Mouse (Mus musculus) G1E (cell line): Measurements from ENCODE around the gene Zbtb44. TPM values are rescaled to one million over a fixed set of nuclear protein-coding genes. Genes with fewer than 3 reads are reported as not detected.

ENCODE experiments used
- ATAC-seq: 2 replicates; pipeline ENCODE4 v1.8.0; 2016; ENCODE audit warnings: mild to moderate bottlenecking; ENCODE audit not compliant: insufficient number of reproducible peaks, poor library complexity, low FRiP score, severe bottlenecking; ENCODE audit errors: extremely low read depth
- DNase-seq: peaks from one replicate; pipeline ENCODE4 v3.0.0; 2012; ENCODE audit warnings: low spot score
- H3K27me3 ChIP-seq: 2 replicates; pipeline ENCODE4 v1.6.1; 2012; ENCODE audit warnings: mild to moderate bottlenecking, low read length, inconsistent platforms; ENCODE audit not compliant: insufficient read depth
- H3K36me3 ChIP-seq: replicated peaks from 2 replicates; pipeline ENCODE3; 2012; ENCODE audit warnings: mild to moderate bottlenecking, inconsistent platforms
- H3K4me1 ChIP-seq: 2 replicates; pipeline ENCODE4 v1.6.1; 2012; ENCODE audit warnings: low read depth, low read length, inconsistent platforms, mixed read lengths; ENCODE audit not compliant: insufficient read depth
- H3K4me3 ChIP-seq: 2 replicates; pipeline ENCODE4 v1.5.1; 2012; ENCODE audit warnings: low read depth, mild to moderate bottlenecking, inconsistent platforms, low read length, moderate library complexity, mixed read lengths
- H3K9me3 ChIP-seq: replicated peaks from 2 replicates; pipeline ENCODE4 v1.6.1; 2012; ENCODE audit warnings: inconsistent platforms
- CTCF ChIP-seq: IDR thresholded peaks from 2 replicates; pipeline ENCODE4 v1.5.1; 2012; ENCODE audit warnings: low read depth, low read length, inconsistent platforms, mixed read lengths
- GATA1 ChIP-seq: IDR thresholded peaks from 2 replicates; pipeline ENCODE4 v1.6.1; 2012; ENCODE audit warnings: borderline replicate concordance, low read length, inconsistent platforms, mixed read lengths
- GATA2 ChIP-seq: IDR thresholded peaks from 2 replicates; pipeline ENCODE4 v1.6.1; 2012; ENCODE audit warnings: low read depth, low read length, inconsistent platforms, borderline replicate concordance
- POLR2AphosphoS5 ChIP-seq: IDR thresholded peaks from 2 replicates; pipeline ENCODE4 v1.6.1; 2012; ENCODE audit warnings: low read depth, low read length, inconsistent platforms; ENCODE audit not compliant: insufficient replicate concordance
- TAL1 ChIP-seq: conservative IDR thresholded peaks from 2 replicates; pipeline ENCODE4 v1.6.1; 2012; ENCODE audit warnings: low read depth, low read length, inconsistent platforms, mixed read lengths
- polyA plus RNA-seq: library from polyadenylated mRNA; stranded (reverse); fragments of >175 nt; gene quantifications from 2 replicates; pipeline ENCODE4 v1.2.3, GENCODE M21; 2012
- total RNA-seq, 2 experiments: library from RNA; stranded (forward) in 1 of 2; stranded (reverse) in 1 of 2; fragments of 200-1000 nt in 1 of 2; fragments of >200 nt in 1 of 2; fragmentation: Nextera tagmentation in 1 of 2; gene quantifications; 2 replicates each; pipeline ENCODE4 v1.2.3; 2014 to 2017

Zbtb44 gene
- total and polyA plus RNA-seq, 3 experiments, result 7.4 to 58.2 (median 27.5) TPM

GRCm38 (mm10) chr9:31018158-31018557 is 12.3 kb upstream of the Zbtb44 start:
- no peak for ATAC-seq
- H3K27me3 ChIP-seq, result peaks cover 18% of the 10 kb centered on the region; the same call in 1 of the 2 replicates
- H3K4me3 ChIP-seq, result no peak overlapping the region
- DNase-seq, result no peak
- TF ChIP-seq TAL1 (no peak), CTCF (no peak), GATA1 (no peak), GATA2 (no peak), POLR2AphosphoS5 (no peak)
- no peaks in the 10 kb centered on the region for H3K36me3 ChIP-seq
- no peaks in the 10 kb centered on the region for H3K4me1 ChIP-seq
- no peaks in the 10 kb centered on the region for H3K9me3 ChIP-seq

- H3K4me1 ChIP-seq, result no peaks in the 10 kb centered on the region
- ATAC-seq (no peak), DNase-seq (no peak)
- no peak overlapping the region for H3K4me3 ChIP-seq
- peaks cover 22% of the 10 kb centered on the region; the same call in 1 of the 2 replicates for H3K27me3 ChIP-seq
- TF ChIP-seq CTCF (no peak), GATA2 (no peak), GATA1 (no peak)
- H3K36me3 ChIP-seq, result no peaks in the 10 kb centered on the region
- H3K9me3 ChIP-seq, result no peaks in the 10 kb centered on the region
These were observed 11.7 kb upstream of the Zbtb44 start for GRCm38 (mm10) chr9:31018705-31019104.

GRCm38 (mm10) chr9:31028251-31028650 is 2.2 kb upstream of the Zbtb44 start:
- TF ChIP-seq CTCF (no peak), GATA2 (no peak), GATA1 (no peak), POLR2AphosphoS5 (no peak), TAL1 (no peak)
- H3K4me3 ChIP-seq, result no peak overlapping the region
- no peaks in the 10 kb centered on the region for H3K9me3 ChIP-seq
- peaks cover 25% of the 10 kb centered on the region for H3K4me1 ChIP-seq
- DNase-seq (no peak), ATAC-seq (no peak)
- peaks cover 11% of the 10 kb centered on the region for H3K27me3 ChIP-seq
- no peaks in the 10 kb centered on the region for H3K36me3 ChIP-seq

- DNase-seq, result peak; percentile 94
- TF ChIP-seq GATA2 (no peak), CTCF (no peak), GATA1 (no peak), POLR2AphosphoS5 (no peak), TAL1 (no peak)
- ATAC-seq, result peak; percentile 82
- Histone ChIP-seq H3K36me3 (peaks cover 9% of the 10 kb centered on the region), H3K4me3 (peak overlapping the region; percentile 96), H3K4me1 (peaks cover 25% of the 10 kb centered on the region), H3K9me3 (no peaks in the 10 kb centered on the region), H3K27me3 (peaks cover 8% of the 10 kb centered on the region)
These were observed 513 bp upstream of the Zbtb44 start for GRCm38 (mm10) chr9:31029751-31030511.

- TF ChIP-seq GATA1 (no peak), CTCF (no peak)
- peaks cover 24% of the 10 kb centered on the region for H3K4me1 ChIP-seq
- no peaks in the 10 kb centered on the region for H3K9me3 ChIP-seq
- DNase-seq (no peak), ATAC-seq (no peak)
- peaks cover 14% of the 10 kb centered on the region for H3K36me3 ChIP-seq
- H3K27me3 ChIP-seq, result no peaks in the 10 kb centered on the region
- H3K4me3 ChIP-seq, result peak overlapping the region; percentile 96
These were observed 985 bp downstream of the Zbtb44 start for GRCm38 (mm10) chr9:31031414-31031843.

GRCm38 (mm10) chr9:31032546-31032945 is 2.1 kb downstream of the Zbtb44 start:
- H3K4me3 ChIP-seq, result no peak overlapping the region
- ATAC-seq (no peak), DNase-seq (no peak)
- H3K9me3 ChIP-seq, result no peaks in the 10 kb centered on the region
- H3K27me3 ChIP-seq, result no peaks in the 10 kb centered on the region
- H3K4me1 ChIP-seq, result peaks cover 22% of the 10 kb centered on the region
- TF ChIP-seq GATA1, result no peak
- TF ChIP-seq TAL1, result no peak
- TF ChIP-seq POLR2AphosphoS5, result no peak
- TF ChIP-seq CTCF, result no peak
- TF ChIP-seq GATA2, result no peak
- peaks cover 18% of the 10 kb centered on the region for H3K36me3 ChIP-seq
